Mouse (Mus musculus): ENCODE data around the gene Btbd3.

DNA sequence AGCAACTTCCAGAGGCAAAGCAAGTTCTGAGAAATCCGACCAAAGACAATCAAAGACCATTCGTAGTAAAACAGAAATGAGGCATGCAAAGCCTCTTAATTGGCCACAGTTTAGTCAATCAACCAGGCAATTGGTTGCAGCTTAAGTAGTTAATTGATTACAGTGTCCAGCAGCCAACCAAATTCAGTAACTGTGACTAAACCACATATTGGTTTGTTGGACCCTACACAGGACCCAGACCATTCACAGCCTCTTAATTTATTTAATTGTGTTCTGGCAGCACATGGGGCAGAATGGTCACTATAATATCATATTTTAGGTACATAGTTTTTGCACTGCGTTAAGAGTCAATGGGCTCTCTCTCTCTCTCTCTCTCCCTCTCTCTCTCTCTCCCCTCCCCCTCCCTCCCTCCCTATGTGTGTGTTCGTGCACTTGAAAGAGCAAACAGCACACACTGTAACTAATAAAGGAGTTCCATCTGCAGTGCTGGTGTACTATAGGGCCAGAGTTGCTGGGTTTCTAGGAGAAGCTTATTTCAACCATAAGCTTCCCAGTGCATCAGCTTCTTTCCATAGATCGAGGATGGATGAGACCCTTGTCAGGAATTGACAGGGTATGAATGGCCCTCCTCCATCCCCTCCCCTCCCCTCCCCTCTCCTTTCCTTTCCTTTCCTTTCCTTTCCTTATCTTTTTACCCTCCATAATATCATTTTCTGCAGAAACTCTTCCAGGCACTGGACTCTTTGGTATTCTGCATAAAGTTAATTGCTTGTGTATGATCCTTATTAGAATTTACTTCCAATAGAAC lies 275.0 kb downstream of the Btbd3 start:
- TF ChIP-seq CTCF (IDR thresholded peaks at IDR 0.05; ENCODE audit: low read depth, low read length): no peak
- no peak for TF ChIP-seq GATA1 (IDR thresholded peaks at IDR 0.05; ENCODE audit: borderline replicate concordance, low read length)
- no peak for TF ChIP-seq POLR2AphosphoS5 (IDR thresholded peaks at IDR 0.05; ENCODE audit: insufficient replicate concordance, low read depth, low read length)

Data from G1E (cell line).